Mouse (Mus musculus): ENCODE data around the gene Acvr2b. TPM values are rescaled to one million over a fixed set of nuclear protein-coding genes. Genes with fewer than 3 reads are reported as not detected.
A peak's percentile ranks its signal among the peaks of the same experiment; 100 is the strongest.

Gene Acvr2b
- polyA plus RNA-seq, 1 experiment from 2014 or later: 21.4 TPM

DNA sequence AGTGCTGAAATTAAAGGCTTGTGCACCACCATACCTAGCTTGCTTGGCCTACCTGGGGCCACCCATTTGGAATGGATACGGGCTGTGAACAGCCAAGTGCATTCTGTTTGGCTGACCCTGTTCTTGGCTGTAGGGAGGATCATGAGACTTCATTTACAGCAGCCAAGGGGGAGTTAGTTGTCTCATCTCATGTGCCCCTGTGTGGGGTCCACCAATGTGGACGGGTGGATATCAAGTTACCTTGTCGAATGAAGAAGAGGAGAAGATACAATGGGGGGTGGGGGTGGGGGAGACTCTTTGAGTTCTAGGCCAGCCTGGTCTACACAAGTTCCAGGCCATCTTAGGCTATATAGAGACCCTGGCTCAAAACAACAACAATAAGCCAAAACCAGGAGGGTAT lies 26.9 kb upstream of the Acvr2b start:
- H3K27ac ChIP-seq (replicated peaks): no peak overlapping the region
- H3K36me3 ChIP-seq: no peaks in the 10 kb centered on the region; the same call in 1 of the 2 replicates
- no peak overlapping the region for H3K4me3 ChIP-seq (replicated peaks)
- H3K9me3 ChIP-seq (replicated peaks): no peaks in the 10 kb centered on the region
- H3K4me1 ChIP-seq: no peaks in the 10 kb centered on the region
- H3K9ac ChIP-seq: no peak overlapping the region
- ATAC-seq (ENCODE audit: insufficient number of reproducible peaks, low FRiP score, low TSS enrichment, low read depth): no peak
- H3K27me3 ChIP-seq: no peaks in the 10 kb centered on the region
- H3K4me2 ChIP-seq (replicated peaks): no peak overlapping the region
- WGBS: 59% methylated on average over 3 of the region's 3 CpGs

DNA sequence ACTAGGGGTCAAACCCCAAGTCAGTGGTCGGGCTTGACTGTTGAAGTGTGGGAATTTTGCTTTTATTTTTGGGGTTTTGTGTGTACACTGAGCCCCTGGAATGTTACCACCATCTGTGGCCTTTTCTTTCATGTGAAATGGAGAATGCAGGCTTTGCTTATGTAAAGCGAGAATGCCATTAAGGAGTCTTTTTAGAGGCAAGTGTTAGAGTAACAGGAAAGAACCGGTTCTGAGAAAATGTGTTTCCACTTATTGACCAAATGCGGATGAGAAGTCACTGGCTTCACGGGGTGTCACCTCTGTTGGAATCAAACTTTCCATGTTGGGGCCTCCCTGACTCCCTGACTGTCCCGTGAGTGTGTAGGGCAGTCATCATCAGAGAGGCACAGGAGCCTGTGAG lies 26.4 kb upstream of the Acvr2b start:
- H3K9ac ChIP-seq: no peak overlapping the region
- WGBS: 31% methylated on average over 6 of the region's 6 CpGs

GRCm38 (mm10) chr9:119378231-119378630 lies 23.7 kb upstream of the Acvr2b start:
- 87% methylated on average over 4 of the region's 4 CpGs for WGBS
- Histone ChIP-seq H3K36me3 (no peaks in the 10 kb centered on the region; the same call in 1 of the 2 replicates), H3K27me3 (no peaks in the 10 kb centered on the region), H3K4me1 (no peaks in the 10 kb centered on the region), H3K27ac (replicated peaks) (no peak overlapping the region), H3K4me2 (replicated peaks) (no peak overlapping the region), H3K9me3 (replicated peaks) (no peaks in the 10 kb centered on the region), H3K9ac (no peak overlapping the region), H3K4me3 (replicated peaks) (no peak overlapping the region)
- ATAC-seq (ENCODE audit: insufficient number of reproducible peaks, low FRiP score, low TSS enrichment, low read depth): no peak

More for the DNA sequence above, 26.4 kb upstream of the Acvr2b start:
- no peaks in the 10 kb centered on the region; the same call in 1 of the 2 replicates for H3K36me3 ChIP-seq
- H3K9me3 ChIP-seq (replicated peaks): no peaks in the 10 kb centered on the region
- no peak overlapping the region for H3K4me2 ChIP-seq (replicated peaks)
- no peaks in the 10 kb centered on the region for H3K4me1 ChIP-seq
- no peak overlapping the region for H3K27ac ChIP-seq (replicated peaks)
- no peak for ATAC-seq (ENCODE audit: insufficient number of reproducible peaks, low FRiP score, low TSS enrichment, low read depth)
- no peaks in the 10 kb centered on the region for H3K27me3 ChIP-seq
- H3K4me3 ChIP-seq (replicated peaks): no peak overlapping the region

DNA sequence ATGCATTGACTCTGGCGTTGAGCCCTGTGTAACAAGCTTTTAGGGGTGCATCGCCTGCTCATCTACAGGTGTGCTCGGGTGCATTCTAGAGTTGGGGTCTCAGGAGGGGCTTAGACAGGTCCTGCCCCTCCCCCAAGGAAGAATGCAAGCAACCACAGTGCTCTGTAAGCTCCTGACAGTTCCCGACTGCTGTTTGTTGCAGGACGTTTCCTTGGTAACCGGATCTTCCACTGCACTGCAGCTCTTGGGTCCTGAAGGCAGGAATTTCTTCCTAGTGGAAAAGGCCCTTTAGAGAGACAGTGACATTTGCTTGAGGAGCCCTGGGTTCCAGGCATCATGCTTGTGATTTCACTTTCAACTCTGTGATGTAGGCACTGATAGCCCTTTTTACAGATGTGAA lies 19.3 kb upstream of the Acvr2b start:
- Histone ChIP-seq H3K9ac (no peak overlapping the region), H3K4me2 (replicated peaks) (no peak overlapping the region), H3K4me1 (no peaks in the 10 kb centered on the region), H3K27ac (replicated peaks) (no peak overlapping the region), H3K9me3 (replicated peaks) (no peaks in the 10 kb centered on the region), H3K4me3 (replicated peaks) (no peak overlapping the region), H3K36me3 (peaks cover 4% of the 10 kb centered on the region; the same call in 1 of the 2 replicates), H3K27me3 (no peaks in the 10 kb centered on the region)
- no peak for ATAC-seq (ENCODE audit: insufficient number of reproducible peaks, low FRiP score, low TSS enrichment, low read depth)
- WGBS: 57% methylated on average over 6 of the region's 6 CpGs

DNA sequence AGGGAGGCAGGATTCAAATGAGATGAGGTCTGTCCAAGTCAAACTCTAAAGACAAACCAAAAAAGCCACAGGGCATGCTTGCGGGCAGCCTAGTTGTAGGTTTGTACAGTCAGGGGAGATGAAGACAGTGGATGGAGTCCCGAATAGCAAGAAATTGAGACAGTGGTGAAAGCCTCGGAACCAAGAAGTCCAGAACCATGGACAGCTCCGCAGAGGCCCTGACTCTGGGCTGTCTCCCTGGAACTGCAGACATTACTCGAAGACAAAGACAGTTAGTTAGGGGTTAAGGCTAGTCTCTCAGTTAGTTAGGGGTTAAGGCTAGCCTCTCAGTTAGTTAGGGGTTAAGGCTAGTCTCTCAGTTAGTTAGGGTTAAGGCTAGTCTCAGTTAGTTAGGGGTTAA lies 13.0 kb upstream of the Acvr2b start:
- Histone ChIP-seq H3K9ac (no peak overlapping the region), H3K36me3 (peaks cover 4% of the 10 kb centered on the region; the same call in 1 of the 2 replicates), H3K4me1 (no peaks in the 10 kb centered on the region), H3K4me3 (replicated peaks) (no peak overlapping the region), H3K4me2 (replicated peaks) (no peak overlapping the region), H3K27me3 (no peaks in the 10 kb centered on the region), H3K27ac (replicated peaks) (no peak overlapping the region), H3K9me3 (replicated peaks) (no peaks in the 10 kb centered on the region)
- WGBS: 37% methylated on average over 5 of the region's 5 CpGs
- ATAC-seq (ENCODE audit: insufficient number of reproducible peaks, low FRiP score, low TSS enrichment, low read depth): no peak

DNA sequence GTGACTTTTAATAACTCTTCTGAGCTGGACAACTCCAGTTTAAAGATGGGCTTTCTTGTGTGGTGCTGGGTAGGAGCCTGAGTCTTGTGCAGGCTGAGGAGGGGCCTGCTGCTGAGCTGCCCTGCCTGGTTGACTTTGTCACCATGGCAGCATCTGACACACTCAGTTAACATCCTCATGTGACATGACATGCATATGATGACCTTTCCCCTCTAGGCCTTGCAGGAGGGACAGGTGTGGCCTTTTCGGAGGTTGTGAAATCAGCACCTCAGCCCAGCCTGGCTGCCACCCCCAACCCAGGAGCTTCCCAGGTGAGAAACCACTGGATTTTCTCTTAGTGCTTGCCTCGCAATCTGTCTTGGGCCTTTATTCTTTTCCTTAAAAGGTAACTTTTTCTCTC lies 11.7 kb upstream of the Acvr2b start:
- Histone ChIP-seq H3K4me2 (replicated peaks) (no peak overlapping the region), H3K4me3 (replicated peaks) (no peak overlapping the region), H3K27me3 (no peaks in the 10 kb centered on the region), H3K27ac (replicated peaks) (no peak overlapping the region), H3K9me3 (replicated peaks) (no peaks in the 10 kb centered on the region), H3K4me1 (no peaks in the 10 kb centered on the region), H3K36me3 (peaks cover under 1% of the 10 kb centered on the region; the same call in 1 of the 2 replicates), H3K9ac (no peak overlapping the region)
- 92% methylated on average over 2 of the region's 2 CpGs for WGBS
- ATAC-seq (ENCODE audit: insufficient number of reproducible peaks, low FRiP score, low TSS enrichment, low read depth): no peak

- ATAC-seq (ENCODE audit: insufficient number of reproducible peaks, low FRiP score, low TSS enrichment, low read depth): no peak
- H3K27ac ChIP-seq (replicated peaks): no peak overlapping the region
- no peaks in the 10 kb centered on the region for H3K4me1 ChIP-seq
- H3K27me3 ChIP-seq: no peaks in the 10 kb centered on the region
- WGBS: 76% methylated on average over 1 of the region's 1 CpGs
- no peaks in the 10 kb centered on the region for H3K36me3 ChIP-seq
- no peak overlapping the region for H3K4me2 ChIP-seq (replicated peaks)
- H3K4me3 ChIP-seq (replicated peaks): no peak overlapping the region
- H3K9me3 ChIP-seq (replicated peaks): no peaks in the 10 kb centered on the region
- no peak overlapping the region for H3K9ac ChIP-seq
Measured at GRCm38 (mm10) chr9:119394808-119395207, 7.1 kb upstream of the Acvr2b start.

GRCm38 (mm10) chr9:119401351-119401750 lies 567 bp upstream of the Acvr2b start:
- Histone ChIP-seq H3K27me3 (no peaks in the 10 kb centered on the region), H3K27ac (replicated peaks) (peak overlapping the region; percentile 63), H3K4me3 (replicated peaks) (peak overlapping the region; percentile 81), H3K36me3 (no peaks in the 10 kb centered on the region), H3K4me1 (peaks cover 24% of the 10 kb centered on the region), H3K4me2 (replicated peaks) (peak overlapping the region; percentile 88), H3K9me3 (replicated peaks) (no peaks in the 10 kb centered on the region), H3K9ac (0 out of 2 replicates have a peak overlapping the region, but pooled peaks have one; percentile 12)
- ATAC-seq (ENCODE audit: insufficient number of reproducible peaks, low FRiP score, low TSS enrichment, low read depth): no peak
- 3% methylated on average over 7 of the region's 7 CpGs for WGBS

GRCm38 (mm10) chr9:119402253-119403235 lies 626 bp downstream of the Acvr2b start:
- Histone ChIP-seq H3K4me3 (replicated peaks) (peak overlapping the region; percentile 81), H3K27ac (replicated peaks) (peak overlapping the region; percentile 94), H3K4me2 (replicated peaks) (peak overlapping the region; percentile 88), H3K4me1 (peaks cover 26% of the 10 kb centered on the region), H3K27me3 (no peaks in the 10 kb centered on the region), H3K36me3 (no peaks in the 10 kb centered on the region), H3K9me3 (replicated peaks) (no peaks in the 10 kb centered on the region), H3K9ac (peak overlapping the region; percentile 86)
- ATAC-seq (ENCODE audit: insufficient number of reproducible peaks, low FRiP score, low TSS enrichment, low read depth): peak; percentile 67
- under 1% methylated on average over 126 of the region's 127 CpGs for WGBS

DNA sequence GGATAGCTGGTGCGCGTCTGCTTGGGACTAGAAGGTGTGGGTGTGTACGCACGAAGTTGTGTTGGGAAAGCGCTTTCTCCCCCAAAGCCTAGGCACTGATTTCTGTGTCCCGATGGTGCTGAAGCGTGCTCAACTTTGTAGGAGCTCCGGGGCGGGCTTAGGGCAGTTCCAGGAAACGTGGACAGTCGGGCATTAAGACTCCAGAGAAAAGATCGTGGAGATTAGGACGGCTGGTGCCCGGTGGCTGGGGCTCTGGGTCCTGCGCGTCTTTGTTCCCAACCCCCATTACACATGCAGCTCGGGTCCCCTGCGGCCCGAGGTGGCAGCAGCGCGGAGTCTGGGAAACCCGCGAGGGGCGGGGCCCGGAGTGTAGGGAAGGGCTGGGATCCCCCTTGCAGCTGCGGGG lies 1.3 kb downstream of the Acvr2b start:
- WGBS: under 1% methylated on average over 26 of the region's 26 CpGs
- Histone ChIP-seq H3K4me3 (replicated peaks) (peak overlapping the region; percentile 81), H3K36me3 (no peaks in the 10 kb centered on the region), H3K4me1 (peaks cover 33% of the 10 kb centered on the region), H3K4me2 (replicated peaks) (peak overlapping the region; percentile 88), H3K9ac (peak overlapping the region; percentile 86), H3K27me3 (no peaks in the 10 kb centered on the region), H3K9me3 (replicated peaks) (no peaks in the 10 kb centered on the region), H3K27ac (replicated peaks) (0 out of 2 replicates have a peak overlapping the region, but pooled peaks have one; percentile 94)
- peak; percentile 42; the same call in 1 of the 2 replicates for ATAC-seq (ENCODE audit: insufficient number of reproducible peaks, low FRiP score, low TSS enrichment, low read depth)

DNA sequence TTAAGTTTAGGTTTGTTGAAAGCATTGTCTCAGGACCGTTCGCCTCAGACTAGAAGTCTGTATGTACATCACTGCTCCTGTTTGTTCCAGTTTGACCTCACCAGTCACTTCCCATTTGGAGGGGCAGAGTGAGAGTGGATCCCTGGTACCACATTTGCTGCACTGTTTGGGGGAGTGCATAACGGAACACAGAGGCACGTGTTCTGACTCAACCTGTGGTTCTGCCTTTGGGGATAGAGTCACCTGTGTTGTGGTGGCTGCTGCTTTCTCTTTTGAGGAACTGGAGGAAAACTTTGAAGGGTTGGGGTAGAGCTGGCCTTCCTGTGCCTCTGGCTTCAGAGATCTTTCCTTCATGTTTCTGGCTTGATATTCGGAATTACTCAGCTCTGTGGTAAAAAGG lies 2.2 kb downstream of the Acvr2b start:
- no peaks in the 10 kb centered on the region for H3K36me3 ChIP-seq
- 59% methylated on average over 5 of the region's 5 CpGs for WGBS
- H3K4me1 ChIP-seq: peaks cover 39% of the 10 kb centered on the region
- no peak for ATAC-seq (ENCODE audit: insufficient number of reproducible peaks, low FRiP score, low TSS enrichment, low read depth)
- no peak overlapping the region for H3K9ac ChIP-seq
- peak overlapping the region; percentile 88 for H3K4me2 ChIP-seq (replicated peaks)
- 0 out of 2 replicates have a peak overlapping the region, but pooled peaks have one; percentile 81 for H3K4me3 ChIP-seq (replicated peaks)
- H3K27me3 ChIP-seq: no peaks in the 10 kb centered on the region
- H3K9me3 ChIP-seq (replicated peaks): no peaks in the 10 kb centered on the region
- H3K27ac ChIP-seq (replicated peaks): no peak overlapping the region

All from embryonic facial prominence, embryonic 15.5 days (tissue).